Mouse (Mus musculus): ENCODE measurements around the gene Ubn1.

The Ubn1 gene

GRCm38 (mm10) chr16:5049774-5050234 lies at the start of gene Ubn1, which contains the start of gene Glyr1:
Ubn1 (plus strand) TSS chr16:5050057.
Glyr1 (minus strand) TSS chr16:5049863.
- DNase-seq (ENCODE audit: low spot score) = peak; percentile 99

- DNase-seq (ENCODE audit: low spot score) = no peak
Observed at GRCm38 (mm10) chr16:5000611-5001010, 49.2 kb upstream of the Ubn1 start.

GRCm38 (mm10) chr16:5007067-5007466 lies 42.8 kb upstream of the Ubn1 start, which contains the start of gene Smim22:
Smim22 (plus strand) TSS chr16:5007288.
- peak; percentile 84 for DNase-seq (ENCODE audit: low spot score)

GRCm38 (mm10) chr16:5007492-5007891 lies 42.4 kb upstream of the Ubn1 start:
- DNase-seq (ENCODE audit: low spot score) = no peak

GRCm38 (mm10) chr16:5008076-5008475 lies 41.8 kb upstream of the Ubn1 start:
- no peak for DNase-seq (ENCODE audit: low spot score)

GRCm38 (mm10) chr16:5010371-5010935 lies 39.4 kb upstream of the Ubn1 start:
- no peak for DNase-seq (ENCODE audit: low spot score)

GRCm38 (mm10) chr16:5011285-5011684 lies 38.6 kb upstream of the Ubn1 start:
- no peak for DNase-seq (ENCODE audit: low spot score)

GRCm38 (mm10) chr16:5012036-5013005 lies 37.5 kb upstream of the Ubn1 start:
- DNase-seq (ENCODE audit: low spot score) = no peak

GRCm38 (mm10) chr16:5013054-5013838 lies 36.6 kb upstream of the Ubn1 start, which contains the start of gene Rogdi:
Rogdi (minus strand) TSS chr16:5013553.
- peak; percentile 99 for DNase-seq (ENCODE audit: low spot score)

GRCm38 (mm10) chr16:5014578-5014977 lies 35.3 kb upstream of the Ubn1 start:
- DNase-seq (ENCODE audit: low spot score) = peak; percentile 48

- DNase-seq (ENCODE audit: low spot score) = no peak
Observed at GRCm38 (mm10) chr16:5024021-5024420, 25.8 kb upstream of the Ubn1 start.

GRCm38 (mm10) chr16:5029847-5030246 lies 20.0 kb upstream of the Ubn1 start:
- peak; percentile 66 for DNase-seq (ENCODE audit: low spot score)

- DNase-seq (ENCODE audit: low spot score) = no peak
Observed at GRCm38 (mm10) chr16:5035591-5035990, 14.3 kb upstream of the Ubn1 start.

- no peak for DNase-seq (ENCODE audit: low spot score)
Observed at GRCm38 (mm10) chr16:5036649-5037234, 13.1 kb upstream of the Ubn1 start.

GRCm38 (mm10) chr16:5045322-5045721 lies 4.5 kb upstream of the Ubn1 start:
- no peak for DNase-seq (ENCODE audit: low spot score)

- peak; percentile 10 for DNase-seq (ENCODE audit: low spot score)
Observed at GRCm38 (mm10) chr16:5049182-5049773, 579 bp upstream of the Ubn1 start.

GRCm38 (mm10) chr16:5050251-5051110 lies 624 bp downstream of the Ubn1 start:
- DNase-seq (ENCODE audit: low spot score) = peak; percentile 79

- peak; percentile 13 for DNase-seq (ENCODE audit: low spot score)
Observed at GRCm38 (mm10) chr16:5058114-5058513, 8.3 kb downstream of the Ubn1 start.

- no peak for DNase-seq (ENCODE audit: low spot score)
Observed at GRCm38 (mm10) chr16:5063472-5063871, 13.6 kb downstream of the Ubn1 start.

GRCm38 (mm10) chr16:5070321-5070720 lies 20.5 kb downstream of the Ubn1 start:
- no peak for DNase-seq (ENCODE audit: low spot score)

Data from lung, postnatal 25 days (tissue).